Mouse (Mus musculus) gastrocnemius, postnatal 14 days (tissue): ENCODE results near the gene Prtg. TPM values are rescaled to one million over a fixed set of nuclear protein-coding genes. Genes with fewer than 3 reads are reported as not detected.
A peak's percentile ranks its signal among the peaks of the same experiment; 100 is the strongest.

ENCODE experiments used
- DNase-seq: peaks from one replicate; pipeline ENCODE4 v3.0.0; 2021; ENCODE audit warnings: mixed read lengths
- intact Hi-C: fragments of 180-260 bp; cut with DNase I; formaldehyde crosslinking; loops from one replicate; pipeline ENCODE4 v1.15.1; 2025; ENCODE audit warnings: low total_unique reads
- long read RNA-seq, 2 experiments: library from polyadenylated mRNA; stranded (forward); transcript quantifications; one replicate each; pipeline ENCODE4 v2.0.0; 2021
- total RNA-seq, 2 experiments: library from RNA; stranded (reverse); gene quantifications; 2 replicates each; pipeline ENCODE4 v1.2.3; 2021

The Prtg gene
- under 1 TPM; 0.45 to 0.80 TPM for total RNA-seq
- long read RNA-seq, experiment 1, partial matches to known transcripts: 1 of 1 reads
- long read RNA-seq, experiment 1, other reads (novel, unspliced or antisense): 0 of 1 reads
- long read RNA-seq, experiment 2, partial matches to known transcripts: 1 of 1 reads
- long read RNA-seq, experiment 2, other reads (novel, unspliced or antisense): 0 of 1 reads

DNA sequence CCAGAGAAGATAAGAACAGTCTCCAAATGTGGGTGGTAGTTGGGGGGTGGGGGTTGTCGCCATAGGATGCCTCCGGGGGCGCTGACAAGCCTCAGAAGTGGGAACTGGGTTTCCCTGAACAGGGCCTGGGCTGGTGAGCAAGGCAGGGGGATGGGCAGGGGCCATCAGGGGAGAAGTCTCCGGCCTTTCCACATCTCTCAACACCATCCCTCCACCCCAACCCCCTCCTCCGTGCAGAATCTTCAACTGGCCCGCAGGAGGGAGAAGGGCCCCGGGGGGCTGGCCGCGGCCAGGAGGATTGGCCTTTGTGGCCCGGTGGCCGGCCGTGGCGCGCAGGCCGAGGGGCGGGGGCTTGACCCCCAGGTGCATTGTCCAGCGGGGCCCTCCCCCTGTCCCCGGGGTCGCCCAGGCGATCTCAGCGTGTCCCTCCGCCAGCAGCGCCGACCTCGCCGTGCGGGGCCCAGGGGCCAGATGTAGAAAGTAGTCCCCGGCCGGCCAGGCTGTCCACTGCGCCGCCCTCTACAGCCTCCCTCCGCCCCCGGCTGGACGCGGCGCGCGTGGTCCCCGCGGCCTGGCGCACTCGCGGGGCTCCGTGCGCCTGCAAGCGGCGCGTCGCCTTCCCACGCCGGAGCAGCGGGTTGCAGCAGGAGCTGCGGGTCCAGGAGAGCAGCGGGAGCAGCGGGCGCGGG, at the start of gene Prtg:
TSS of gene Prtg (plus strand) at position 144 of the 689 bp plus-strand sequence.
- peak; percentile 53 for DNase-seq
- intact Hi-C loops: no loop called here

GRCm38 (mm10) chr9:72757143-72757542, 49.5 kb upstream of the Prtg start:
- DNase-seq: no peak
- intact Hi-C loops: no loop called here

DNA sequence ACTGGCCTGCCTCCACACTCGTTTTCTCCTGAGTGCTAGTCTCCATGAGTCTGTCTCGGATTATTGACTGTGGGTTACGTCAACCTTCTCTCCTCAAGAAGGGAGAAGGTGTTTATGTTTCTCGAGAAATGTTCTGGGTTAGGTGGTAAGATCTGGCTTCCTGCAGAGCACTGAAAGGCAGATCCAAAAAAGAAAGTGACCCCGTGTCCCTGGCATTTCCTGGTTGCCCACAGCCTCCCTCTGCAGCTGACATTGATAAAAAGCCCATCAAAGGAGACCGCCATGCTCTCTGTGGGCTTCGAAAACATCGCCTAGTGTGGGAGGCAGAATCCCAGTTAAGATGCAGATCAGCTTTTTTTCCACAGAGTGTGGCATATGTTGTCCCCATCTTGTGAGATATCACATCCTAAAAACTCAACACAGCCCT, 48.0 kb upstream of the Prtg start:
- intact Hi-C loops: no loop called here

GRCm38 (mm10) chr9:72763050-72763718, 43.5 kb upstream of the Prtg start:
- DNase-seq: peak; percentile 69
- intact Hi-C loops: no loop called here

More for the DNA sequence above, 48.0 kb upstream of the Prtg start:
- no peak for DNase-seq

GRCm38 (mm10) chr9:72766789-72767349, 39.8 kb upstream of the Prtg start:
- peak; percentile 86 for DNase-seq
- intact Hi-C loops: loop anchor here (2.0 kb wide), 1 partner anchor 116 kb away; no protein-coding TSS in a partner anchor

- intact Hi-C loops: no loop called here
These were observed 31.7 kb upstream of the Prtg start for GRCm38 (mm10) chr9:72775022-72775421.

GRCm38 (mm10) chr9:72779004-72779403, 27.7 kb upstream of the Prtg start:
- intact Hi-C loops: no loop called here
- DNase-seq: no peak

More at GRCm38 (mm10) chr9:72775022-72775421, 31.7 kb upstream of the Prtg start:
- DNase-seq: no peak

GRCm38 (mm10) chr9:72779733-72780132, 26.9 kb upstream of the Prtg start:
- intact Hi-C loops: no loop called here

DNA sequence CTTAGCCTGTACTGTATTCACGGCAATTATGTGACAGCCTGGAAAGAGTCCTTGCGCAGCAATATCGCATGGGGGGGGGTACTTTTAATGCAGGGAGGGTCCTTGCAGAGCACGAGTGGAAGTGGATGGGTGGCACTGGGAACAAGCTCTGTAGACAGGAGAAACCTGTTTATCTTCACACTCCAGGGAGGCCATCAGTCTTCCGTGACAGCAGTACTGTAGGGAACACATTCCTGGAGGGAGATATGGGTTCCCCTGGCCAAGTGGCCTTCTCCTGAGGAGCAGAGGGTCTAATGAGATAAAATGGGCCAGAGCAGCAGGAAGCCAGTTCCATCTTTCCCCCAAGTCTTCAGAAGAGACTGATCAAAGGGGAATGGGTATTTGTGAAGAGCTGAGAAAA, 26.0 kb upstream of the Prtg start:
- intact Hi-C loops: no loop called here
- no peak for DNase-seq

More at GRCm38 (mm10) chr9:72779733-72780132, 26.9 kb upstream of the Prtg start:
- DNase-seq: no peak

GRCm38 (mm10) chr9:72781466-72781865, 25.2 kb upstream of the Prtg start:
- intact Hi-C loops: no loop called here

DNA sequence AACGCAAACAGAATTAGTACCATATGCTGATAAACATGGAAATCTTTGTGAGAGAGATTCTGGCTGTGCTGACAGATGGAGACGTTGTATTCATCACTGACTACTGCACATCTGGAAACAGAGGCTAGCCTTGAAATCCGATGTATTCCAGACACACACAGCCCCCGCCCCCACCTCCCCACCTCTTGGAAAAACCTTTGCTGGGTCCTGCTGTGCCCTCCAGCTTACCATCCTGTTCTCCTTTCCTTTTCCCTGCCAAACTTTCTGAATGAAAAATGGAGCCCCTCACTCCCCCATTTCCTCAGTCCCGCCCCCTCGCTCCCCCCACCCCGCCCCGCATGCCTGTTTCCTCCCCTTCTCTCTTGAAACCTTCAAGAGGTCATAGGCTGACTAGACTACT, 24.6 kb upstream of the Prtg start:
- intact Hi-C loops: no loop called here
- DNase-seq: no peak

More at GRCm38 (mm10) chr9:72781466-72781865, 25.2 kb upstream of the Prtg start:
- DNase-seq: no peak

DNA sequence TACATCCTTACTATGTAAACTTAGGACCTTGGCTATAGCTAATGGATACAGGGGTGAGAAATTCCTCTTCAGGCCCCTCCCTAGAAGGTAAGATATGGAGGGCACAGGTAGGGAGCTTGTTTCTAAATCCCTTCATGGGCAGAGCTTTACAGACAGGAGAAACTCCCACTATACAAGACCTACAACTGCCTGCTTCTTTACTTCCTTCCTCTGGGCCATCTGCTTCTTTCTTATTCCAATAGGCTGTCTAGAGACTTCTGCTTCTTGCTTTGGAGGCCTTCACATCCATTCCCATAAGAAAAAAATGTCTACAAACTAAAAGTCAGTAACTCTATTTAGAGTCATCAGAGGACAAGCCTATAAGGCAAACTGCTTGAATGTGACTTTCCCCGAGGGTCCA, 18.9 kb upstream of the Prtg start:
- DNase-seq: no peak
- intact Hi-C loops: no loop called here

DNA sequence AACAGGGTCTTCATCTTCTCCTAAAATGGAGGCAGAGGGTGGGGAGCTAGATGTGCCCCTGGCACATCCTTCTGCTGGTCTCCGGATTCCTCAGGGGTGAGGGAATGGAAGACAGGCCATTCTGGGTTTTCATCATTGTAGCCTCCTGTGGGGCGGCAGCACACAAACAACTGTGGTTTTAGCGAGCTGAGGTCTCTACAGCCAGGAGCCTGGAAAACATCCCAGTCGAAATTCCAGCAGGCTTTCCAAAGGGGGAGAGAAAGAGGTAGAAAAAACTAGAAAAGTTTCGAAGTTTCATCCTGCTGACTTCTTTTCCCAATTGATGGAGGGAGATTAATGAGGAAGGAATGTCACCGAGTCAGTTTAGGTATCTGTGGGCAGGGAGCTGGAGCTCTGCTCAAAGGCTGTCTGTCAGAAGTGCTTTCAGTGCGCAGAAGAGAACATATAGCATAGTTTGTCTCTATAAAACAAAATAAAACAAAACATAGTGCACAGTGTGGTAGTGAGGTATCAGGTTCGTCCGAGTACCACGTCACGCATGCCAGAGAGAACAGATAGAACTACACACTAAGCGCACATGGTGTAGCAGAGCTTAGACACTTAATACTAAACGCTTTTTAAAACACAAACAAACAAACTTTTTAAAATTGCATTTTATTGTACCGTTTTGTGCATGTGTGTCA, 16.0 kb upstream of the Prtg start:
- intact Hi-C loops: no loop called here
- DNase-seq: no peak

DNA sequence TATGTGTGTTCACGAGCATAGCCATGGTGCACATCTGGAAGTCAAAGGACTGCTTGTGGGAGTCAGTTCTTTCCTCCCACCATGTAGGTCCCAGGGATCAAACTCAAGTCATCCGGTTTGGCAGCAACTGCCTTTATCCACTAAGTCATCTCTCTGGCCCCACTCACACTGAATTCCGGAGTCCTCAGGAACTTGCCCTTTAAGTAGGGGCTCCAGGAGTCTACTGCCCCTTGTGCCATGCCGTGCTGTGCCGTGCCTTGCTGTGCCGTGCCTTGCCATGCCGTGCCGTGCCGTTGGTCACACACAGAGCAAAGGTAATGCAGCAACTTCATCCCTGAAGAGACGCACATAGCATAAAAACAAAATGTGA, 15.5 kb upstream of the Prtg start:
- intact Hi-C loops: no loop called here
- no peak for DNase-seq

DNA sequence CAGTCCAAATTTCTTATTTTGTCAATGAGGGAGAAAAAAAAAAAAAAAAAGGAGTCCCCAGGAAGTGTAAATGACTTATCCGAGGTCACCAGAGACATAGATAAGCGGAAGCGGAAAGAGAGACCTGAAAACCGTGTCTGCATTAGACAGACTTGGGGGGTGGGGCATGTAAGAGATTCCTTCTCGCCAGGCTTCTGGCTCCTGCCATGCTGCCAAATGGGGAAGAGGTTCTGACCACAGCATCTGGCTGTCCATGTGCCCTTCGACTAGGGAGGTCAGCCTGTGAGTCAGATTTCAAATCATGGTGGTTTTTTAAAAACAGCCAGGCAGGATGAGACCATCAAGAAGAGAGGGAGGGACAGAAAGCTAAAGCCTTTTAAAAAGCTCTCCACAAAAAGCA, 15.0 kb upstream of the Prtg start:
- intact Hi-C loops: no loop called here
- peak; percentile 39 for DNase-seq

GRCm38 (mm10) chr9:72795243-72795642, 11.4 kb upstream of the Prtg start:
- intact Hi-C loops: no loop called here

DNA sequence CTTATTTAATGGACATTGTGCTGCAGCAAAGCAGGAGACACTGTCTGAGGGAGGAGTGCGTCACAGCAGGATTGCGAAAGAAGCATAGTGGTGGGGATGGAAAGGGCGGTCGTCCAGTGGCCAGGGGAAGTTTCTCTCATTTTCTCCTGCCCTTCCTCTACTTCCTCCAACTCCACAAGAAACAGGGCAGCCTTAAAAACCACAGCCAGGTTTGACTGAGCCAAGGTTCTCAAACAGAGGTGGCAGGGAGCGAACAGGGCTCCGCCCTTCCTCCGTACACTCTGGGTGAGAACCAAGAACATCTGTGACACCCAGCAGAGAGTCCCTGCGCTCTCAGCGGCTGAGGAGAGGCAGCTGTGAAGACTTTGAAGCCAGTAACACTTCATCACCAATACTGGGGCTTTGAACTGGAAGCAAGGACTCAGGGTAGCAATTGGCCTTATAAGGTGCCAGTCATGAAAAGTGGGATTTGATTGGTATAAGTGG, 9.5 kb upstream of the Prtg start:
- intact Hi-C loops: no loop called here
- peak; percentile 39 for DNase-seq

More at GRCm38 (mm10) chr9:72795243-72795642, 11.4 kb upstream of the Prtg start:
- DNase-seq: no peak

- DNase-seq: no peak
- intact Hi-C loops: no loop called here
These were observed 3.4 kb upstream of the Prtg start for GRCm38 (mm10) chr9:72803280-72803679.

GRCm38 (mm10) chr9:72806146-72806545, 528 bp upstream of the Prtg start:
- no peak for DNase-seq
- intact Hi-C loops: no loop called here
